ENCODE assay signal across 9 mouse cellular contexts in the genomic region with DNA sequence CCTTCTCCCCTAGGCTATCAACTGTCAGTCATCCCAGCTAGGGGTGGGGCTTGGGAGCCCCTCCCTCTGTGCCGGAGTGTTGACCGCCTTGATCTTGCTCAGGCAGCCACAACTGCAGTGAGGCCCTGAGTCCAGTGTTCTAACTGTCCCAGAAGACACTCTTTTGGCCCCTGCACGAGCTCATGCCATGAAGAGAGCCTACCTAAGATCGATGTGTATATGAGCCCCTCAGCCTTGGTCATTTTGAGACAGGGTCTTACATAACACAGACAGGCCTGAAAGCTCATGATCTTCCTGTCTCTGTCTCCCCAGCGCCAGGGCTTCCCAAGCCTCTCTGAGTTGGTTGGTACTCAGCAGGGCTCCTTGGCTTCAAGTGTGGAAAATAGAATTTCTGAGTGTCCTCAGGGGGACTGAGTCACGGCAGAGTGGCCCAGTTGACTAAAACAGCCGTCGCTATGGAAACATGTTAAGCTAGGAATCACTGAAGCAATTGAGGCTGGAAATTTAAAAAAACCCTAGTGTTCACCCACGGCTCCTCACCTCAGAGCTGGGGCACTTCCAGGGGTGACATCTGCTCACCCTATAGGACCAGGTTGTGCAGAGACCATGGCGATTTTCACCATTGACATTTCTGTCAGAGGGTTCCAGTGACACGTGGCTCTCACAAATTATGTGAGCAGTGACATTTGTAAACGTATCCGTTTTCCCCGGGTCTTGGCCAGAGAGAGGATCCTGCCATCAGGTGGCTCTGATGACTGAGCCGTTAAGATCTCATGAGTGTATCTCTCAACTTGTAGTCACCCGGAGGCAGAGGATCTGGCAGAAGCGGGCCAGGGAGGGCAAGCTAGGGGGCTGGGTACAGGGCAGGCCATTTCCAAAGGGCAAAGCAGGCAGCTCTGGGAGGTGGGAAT. TPM values are rescaled to one million over a fixed set of nuclear protein-coding genes. Genes with fewer than 3 reads are reported as not detected.
A peak's percentile ranks its signal among the peaks of the same experiment; 100 is the strongest.
DNase-seq lines count a peak whose midpoint lies in the region; ATAC-seq and TF ChIP-seq lines count a peak whose summit lies in the region.
"Had no signal": no experiment of that assay in that cellular context is flagged by ENCODE, and none has a peak within 500 bp of the region (broad histone marks: within the 10 kb centered on the region; RNA-seq: fewer than 3 reads in every experiment).

No protein-coding gene starts in this region.

- ATAC-seq in kidney, embryonic 14.5 days (ENCODE audit: low FRiP score, low TSS enrichment): peak; percentile 50; the same call in 1 of the 2 replicates
- no peak for ATAC-seq in forebrain, embryonic 16.5 days
- ATAC-seq in neural tube, embryonic 15.5 days (ENCODE audit: low FRiP score): peak; percentile 65; the same call in 1 of the 2 replicates
- ATAC-seq in intestine, embryonic 16.5 days: no peak

- H3K4me2 ChIP-seq in kidney, embryonic 14.5 days (replicated peaks; ENCODE audit: low read depth, low read length): no peak overlapping the region
- no peak overlapping the region for H3K4me2 ChIP-seq in forebrain, embryonic 16.5 days (ENCODE audit: low read length)
- H3K4me2 ChIP-seq in neural tube, embryonic 15.5 days: no peak overlapping the region
- no peak overlapping the region for H3K4me2 ChIP-seq in intestine, embryonic 16.5 days (ENCODE audit: low read depth, low read length)
- H3K4me2 ChIP-seq: lung, embryonic 15.5 days had no signal

- no peak for DNase-seq in kidney, postnatal 25 days
- DNase-seq in adrenal gland, postnatal 14 days: peak; percentile 68
- DNase-seq in left cerebral cortex, adult 9 months (ENCODE audit: low spot score in 2 of 2): peak; percentile 55 to 58
- DNase-seq in thymus, adult 2 months: no peak

- H3K27me3 ChIP-seq in kidney, embryonic 14.5 days (ENCODE audit: control insufficient read depth, insufficient read depth, low read length): no peaks in the 10 kb centered on the region
- no peaks in the 10 kb centered on the region for H3K27me3 ChIP-seq in forebrain, embryonic 16.5 days (replicated peaks; ENCODE audit: control insufficient read depth, insufficient read depth, low read length)
- H3K27me3 ChIP-seq in neural tube, embryonic 15.5 days (replicated peaks): no peaks in the 10 kb centered on the region
- no peaks in the 10 kb centered on the region for H3K27me3 ChIP-seq in intestine, embryonic 16.5 days (replicated peaks; ENCODE audit: control insufficient read depth, insufficient read depth, low read length)
- H3K27me3 ChIP-seq in thymus, adult 2 months (ENCODE audit: control insufficient read depth, insufficient read depth, low read length): no peaks in the 10 kb centered on the region

- H3K4me1 ChIP-seq in kidney, embryonic 14.5 days (ENCODE audit: control insufficient read depth, insufficient read depth, low read length): 0 out of 2 replicates have a peak, but pooled peaks cover 3% of the 10 kb centered on the region
- peaks cover 16% of the 10 kb centered on the region for H3K4me1 ChIP-seq in forebrain, embryonic 16.5 days (replicated peaks; ENCODE audit: control insufficient read depth, insufficient read depth, low read length)
- H3K4me1 ChIP-seq in neural tube, embryonic 15.5 days: peaks cover 26% of the 10 kb centered on the region
- H3K4me1 ChIP-seq in intestine, embryonic 16.5 days (ENCODE audit: control insufficient read depth, insufficient read depth, low read length): no peaks in the 10 kb centered on the region
- H3K4me1 ChIP-seq in thymus, adult 2 months (replicated peaks; ENCODE audit: control insufficient read depth, insufficient read depth, low read length): no peaks in the 10 kb centered on the region

- no peak for TF ChIP-seq POLR2A in thymus, adult 2 months (IDR thresholded peaks at IDR 0.05; ENCODE audit: control insufficient read depth, extremely low read depth, insufficient read depth, low read length, poor library complexity)

- H3K9ac ChIP-seq in kidney, embryonic 14.5 days (ENCODE audit: low read depth, low read length): no peak overlapping the region
- H3K9ac ChIP-seq in forebrain, embryonic 16.5 days (replicated peaks; ENCODE audit: low read depth, low read length): no peak overlapping the region
- H3K9ac ChIP-seq in neural tube, embryonic 15.5 days (replicated peaks): no peak overlapping the region
- H3K9ac ChIP-seq in intestine, embryonic 16.5 days (ENCODE audit: low read depth, low read length): no peak overlapping the region
- H3K9ac ChIP-seq: lung, embryonic 15.5 days had no signal

- no peaks in the 10 kb centered on the region for H3K9me3 ChIP-seq in kidney, embryonic 14.5 days (ENCODE audit: control insufficient read depth, low read length)
- no peaks in the 10 kb centered on the region for H3K9me3 ChIP-seq in forebrain, embryonic 16.5 days (ENCODE audit: control insufficient read depth, low read length)
- H3K9me3 ChIP-seq in neural tube, embryonic 15.5 days (replicated peaks): no peaks in the 10 kb centered on the region
- H3K9me3 ChIP-seq in intestine, embryonic 16.5 days (ENCODE audit: control insufficient read depth, low read length): no peaks in the 10 kb centered on the region
- H3K9me3 ChIP-seq: lung, embryonic 15.5 days had no signal

- no peak overlapping the region for H3K27ac ChIP-seq in kidney, embryonic 14.5 days (ENCODE audit: low read depth, low read length)
- H3K27ac ChIP-seq in forebrain, embryonic 16.5 days (ENCODE audit: low read length): peak overlapping the region; percentile 46
- H3K27ac ChIP-seq in neural tube, embryonic 15.5 days (replicated peaks): peak overlapping the region; percentile 33; the same call in 1 of the 2 replicates
- H3K27ac ChIP-seq in intestine, embryonic 16.5 days (ENCODE audit: low read length): no peak overlapping the region
- H3K27ac ChIP-seq in thymus, adult 2 months (ENCODE audit: control insufficient read depth, insufficient read depth, low read length): no peak overlapping the region
- H3K27ac ChIP-seq: lung, embryonic 15.5 days had no signal

- no peak for TF ChIP-seq CTCF in thymus, adult 2 months (IDR thresholded peaks at IDR 0.05; ENCODE audit: borderline replicate concordance, control insufficient read depth, extremely low read depth, insufficient read depth, low read length, poor library complexity)

- peaks cover 53% of the 10 kb centered on the region for H3K36me3 ChIP-seq in kidney, embryonic 14.5 days (ENCODE audit: control insufficient read depth, insufficient read depth, low read length)
- H3K36me3 ChIP-seq in forebrain, embryonic 16.5 days (ENCODE audit: control insufficient read depth, insufficient read depth): 0 out of 2 replicates have a peak, but pooled peaks cover 5% of the 10 kb centered on the region
- peaks cover 41% of the 10 kb centered on the region for H3K36me3 ChIP-seq in neural tube, embryonic 15.5 days
- H3K36me3 ChIP-seq in intestine, embryonic 16.5 days (ENCODE audit: control insufficient read depth, insufficient read depth, low read length): peaks cover 29% of the 10 kb centered on the region
- peaks cover 13% of the 10 kb centered on the region; the same call in 1 of the 2 replicates for H3K36me3 ChIP-seq in thymus, adult 2 months (ENCODE audit: control insufficient read depth, insufficient read depth, low read length)

- 45% methylated on average over 17 of the region's 17 CpGs for WGBS in kidney, embryonic 14.5 days
- WGBS in forebrain, embryonic 16.5 days: 62% methylated on average over 17 of the region's 17 CpGs
- 49% methylated on average over 17 of the region's 17 CpGs for WGBS in neural tube, embryonic 15.5 days
- WGBS in intestine, embryonic 16.5 days: 64% methylated on average over 17 of the region's 17 CpGs
- WGBS in thymus, adult 2 months: 95% methylated on average over 17 of the region's 17 CpGs

- no peak overlapping the region for H3K4me3 ChIP-seq in kidney, embryonic 14.5 days (ENCODE audit: low read length)
- no peak overlapping the region for H3K4me3 ChIP-seq in forebrain, embryonic 16.5 days (replicated peaks; ENCODE audit: low read length)
- H3K4me3 ChIP-seq in neural tube, embryonic 15.5 days (replicated peaks): no peak overlapping the region
- no peak overlapping the region for H3K4me3 ChIP-seq in intestine, embryonic 16.5 days (ENCODE audit: low read length)
- no peak overlapping the region for H3K4me3 ChIP-seq in thymus, adult 2 months (ENCODE audit: control insufficient read depth, insufficient read depth, low read length)
- H3K4me3 ChIP-seq: lung, embryonic 15.5 days had no signal

RNA-seq across cellular contexts. Expression of a gene that starts 50.7 kb away (rescaled TPM):
- 35.6 and 55.9 TPM in 2 replicates for polyA plus RNA-seq in kidney, embryonic 14.5 days (2014; fragmentation: Nextera tagmentation; extraction: Ambion mirVana)
- total RNA-seq in adrenal gland, postnatal 14 days (2021): 104 and 107 TPM in 2 replicates
- polyA plus RNA-seq in forebrain, embryonic 16.5 days (2015; fragmentation: Nextera tagmentation; extraction: Ambion mirVana): 47.0 and 51.7 TPM in 2 replicates
- polyA plus RNA-seq in neural tube, embryonic 15.5 days (2015; fragmentation: Nextera tagmentation; extraction: Ambion mirVana): 45.7 and 49.5 TPM in 2 replicates
- polyA plus RNA-seq in intestine, embryonic 16.5 days (2015; fragmentation: Nextera tagmentation; extraction: Ambion mirVana): 16.4 and 18.0 TPM in 2 replicates
- polyA plus RNA-seq in thymus, adult 2 months (2012; rRNA removed): 72.1 TPM in 2 replicates

Comparison
In these comparisons a context has a peak if more than half of its experiments do, and no peak if none do; other contexts are left out.
1. ATAC-seq: peak in kidney, embryonic 14.5 days (single experiment) and neural tube, embryonic 15.5 days (single experiment); none in forebrain, embryonic 16.5 days (single experiment) and intestine, embryonic 16.5 days (single experiment).
2. H3K27ac ChIP-seq: peak in forebrain, embryonic 16.5 days (single experiment) and neural tube, embryonic 15.5 days (single experiment); none in kidney, embryonic 14.5 days (single experiment), intestine, embryonic 16.5 days (single experiment) and thymus, adult 2 months (single experiment).
3. DNase-seq: peak in adrenal gland, postnatal 14 days (single experiment) and left cerebral cortex, adult 9 months (2 of 2); none in kidney, postnatal 25 days (0 of 2) and thymus, adult 2 months (single experiment).